Mouse (Mus musculus): ENCODE results near the gene Pacrg. TPM values are rescaled to one million over a fixed set of nuclear protein-coding genes. Genes with fewer than 3 reads are reported as not detected.

Pacrg gene
- polyA plus RNA-seq, 1 experiment from 2014 or later, result 3.7 TPM

DNA sequence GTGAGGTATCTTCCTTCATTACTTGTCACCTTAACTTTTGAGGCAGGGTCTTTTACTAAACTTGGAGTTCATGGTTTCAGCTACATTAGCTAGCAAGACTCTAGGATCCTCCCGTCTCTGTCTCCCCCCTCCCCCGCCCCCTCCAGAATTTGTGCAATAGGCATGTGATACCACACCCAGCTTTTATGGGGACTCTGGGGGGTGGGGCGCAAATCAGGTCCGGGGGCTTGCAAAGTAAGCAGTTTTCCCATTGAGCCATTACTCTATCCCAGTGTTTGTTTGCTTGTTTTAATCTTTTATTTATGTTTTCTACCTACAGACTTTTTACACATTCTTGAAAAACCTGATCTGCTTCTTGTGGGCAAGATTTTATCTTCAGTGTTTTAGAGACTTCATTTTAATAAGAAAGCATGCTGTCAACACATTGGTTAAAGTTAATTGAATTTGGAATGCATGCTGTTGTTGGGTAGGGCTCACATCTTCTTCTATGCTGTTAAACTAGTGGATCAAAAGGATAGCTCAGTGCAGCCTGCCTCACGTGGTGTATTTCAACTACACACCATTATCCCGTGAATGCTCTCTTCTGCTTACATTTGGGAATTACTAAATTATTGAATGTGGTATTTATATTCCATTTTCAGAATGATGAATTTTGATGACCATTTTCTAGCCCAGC lies 408.1 kb downstream of the Pacrg start:
- H3K36me3 ChIP-seq (ENCODE audit: control insufficient read depth, insufficient read depth, low read length), result no peaks in the 10 kb centered on the region
- H3K4me3 ChIP-seq (ENCODE audit: low read depth, low read length), result no peak overlapping the region
- no peaks in the 10 kb centered on the region for H3K27me3 ChIP-seq (ENCODE audit: control insufficient read depth, insufficient read depth, low read length)
- no peak overlapping the region for H3K9ac ChIP-seq (ENCODE audit: low read length)
- no peaks in the 10 kb centered on the region for H3K4me1 ChIP-seq (ENCODE audit: control insufficient read depth, insufficient read depth, low read length)
- H3K9me3 ChIP-seq (ENCODE audit: control insufficient read depth, low read length), result no peaks in the 10 kb centered on the region
- H3K27ac ChIP-seq (ENCODE audit: low read depth, low read length), result no peak overlapping the region
- no peak overlapping the region for H3K4me2 ChIP-seq
- WGBS, result 75% methylated on average over 6 of the region's 6 CpGs
- ATAC-seq (ENCODE audit: low FRiP score) (no peak), DNase-seq (ENCODE audit: low spot score, missing footprints) (no peak)

DNA sequence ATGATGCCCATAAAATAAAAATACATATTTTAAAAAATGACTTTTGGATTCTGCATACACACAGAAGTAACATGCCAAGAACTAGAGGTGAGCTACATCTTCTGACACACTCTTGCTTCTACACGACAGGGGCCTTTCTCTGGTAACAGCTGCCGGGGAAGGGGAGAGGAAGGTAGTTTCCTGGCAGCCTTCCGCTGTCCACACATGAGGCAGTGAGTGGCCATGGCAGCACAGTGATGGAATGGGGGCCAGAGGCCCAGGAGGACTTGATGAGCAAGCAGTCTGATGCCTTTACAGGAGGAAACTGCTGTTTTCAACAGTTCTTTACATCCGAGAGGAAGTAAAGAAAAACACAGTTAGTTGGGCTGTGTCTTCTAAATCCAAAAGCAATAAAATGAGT lies 409.3 kb downstream of the Pacrg start:
- H3K9ac ChIP-seq (ENCODE audit: low read length), result no peak overlapping the region
- no peak overlapping the region for H3K4me3 ChIP-seq (ENCODE audit: low read depth, low read length)
- no peaks in the 10 kb centered on the region for H3K27me3 ChIP-seq (ENCODE audit: control insufficient read depth, insufficient read depth, low read length)
- H3K36me3 ChIP-seq (ENCODE audit: control insufficient read depth, insufficient read depth, low read length), result no peaks in the 10 kb centered on the region
- no peak overlapping the region for H3K4me2 ChIP-seq
- WGBS, result 88% methylated on average over 4 of the region's 4 CpGs
- no peaks in the 10 kb centered on the region for H3K9me3 ChIP-seq (ENCODE audit: control insufficient read depth, low read length)
- ATAC-seq (ENCODE audit: low FRiP score), result no peak
- H3K27ac ChIP-seq (ENCODE audit: low read depth, low read length), result no peak overlapping the region
- no peak for DNase-seq (ENCODE audit: low spot score, missing footprints)
- H3K4me1 ChIP-seq (ENCODE audit: control insufficient read depth, insufficient read depth, low read length), result no peaks in the 10 kb centered on the region

DNA sequence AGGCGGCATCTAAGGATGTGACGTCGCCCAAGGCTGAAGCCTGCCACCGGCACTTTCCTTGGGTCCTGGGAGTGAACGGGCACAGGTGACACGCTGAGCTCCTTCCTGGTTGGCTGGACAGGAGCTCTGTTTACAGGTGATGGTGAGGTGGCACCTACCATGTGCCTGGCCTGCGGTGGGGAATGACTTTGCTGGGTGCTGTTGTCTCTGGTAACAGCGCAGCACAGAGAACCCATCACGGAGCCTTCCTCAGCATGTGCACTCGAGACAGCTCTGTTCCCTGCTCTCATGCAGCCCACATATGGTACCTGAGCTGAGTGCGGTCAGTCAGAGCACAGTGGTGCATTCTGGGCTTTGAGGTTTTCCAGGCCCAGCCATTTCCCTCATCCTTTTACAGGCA lies 410.7 kb downstream of the Pacrg start:
- Histone ChIP-seq H3K9me3 (ENCODE audit: control insufficient read depth, low read length) (no peaks in the 10 kb centered on the region), H3K9ac (ENCODE audit: low read length) (no peak overlapping the region), H3K36me3 (ENCODE audit: control insufficient read depth, insufficient read depth, low read length) (no peaks in the 10 kb centered on the region), H3K4me2 (no peak overlapping the region), H3K27ac (ENCODE audit: low read depth, low read length) (no peak overlapping the region), H3K4me1 (ENCODE audit: control insufficient read depth, insufficient read depth, low read length) (no peaks in the 10 kb centered on the region), H3K27me3 (ENCODE audit: control insufficient read depth, insufficient read depth, low read length) (no peaks in the 10 kb centered on the region), H3K4me3 (ENCODE audit: low read depth, low read length) (no peak overlapping the region)
- 86% methylated on average over 11 of the region's 11 CpGs for WGBS
- no peak for ATAC-seq (ENCODE audit: low FRiP score)
- DNase-seq (ENCODE audit: low spot score, missing footprints), result no peak

DNA sequence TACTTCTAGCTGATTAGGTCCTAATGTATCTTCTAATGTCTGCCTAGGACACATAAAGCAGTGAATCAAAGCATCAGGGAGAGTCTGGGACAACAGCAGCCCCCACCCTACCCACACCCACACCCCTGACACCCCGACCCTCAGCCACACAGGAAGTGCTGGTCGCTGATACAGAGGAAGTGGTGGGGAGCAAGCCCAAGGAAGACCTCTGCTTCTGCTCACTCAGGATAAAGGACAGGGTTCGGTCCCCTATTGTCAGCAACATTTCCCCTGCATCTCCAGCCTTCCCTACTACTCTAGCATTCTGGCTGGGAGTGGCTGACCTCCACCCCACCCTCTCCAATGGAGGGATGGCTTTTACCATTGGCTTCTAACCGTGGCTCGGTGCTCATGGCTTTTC lies 414.8 kb downstream of the Pacrg start:
- WGBS, result 88% methylated on average over 5 of the region's 5 CpGs
- Histone ChIP-seq H3K4me3 (ENCODE audit: low read depth, low read length) (no peak overlapping the region), H3K4me2 (no peak overlapping the region), H3K27ac (ENCODE audit: low read depth, low read length) (no peak overlapping the region), H3K9me3 (ENCODE audit: control insufficient read depth, low read length) (no peaks in the 10 kb centered on the region), H3K4me1 (ENCODE audit: control insufficient read depth, insufficient read depth, low read length) (no peaks in the 10 kb centered on the region), H3K9ac (ENCODE audit: low read length) (no peak overlapping the region), H3K27me3 (ENCODE audit: control insufficient read depth, insufficient read depth, low read length) (no peaks in the 10 kb centered on the region), H3K36me3 (ENCODE audit: control insufficient read depth, insufficient read depth, low read length) (no peaks in the 10 kb centered on the region)
- no peak for ATAC-seq (ENCODE audit: low FRiP score)
- peak; percentile 17 for DNase-seq (ENCODE audit: low spot score, missing footprints)

DNA sequence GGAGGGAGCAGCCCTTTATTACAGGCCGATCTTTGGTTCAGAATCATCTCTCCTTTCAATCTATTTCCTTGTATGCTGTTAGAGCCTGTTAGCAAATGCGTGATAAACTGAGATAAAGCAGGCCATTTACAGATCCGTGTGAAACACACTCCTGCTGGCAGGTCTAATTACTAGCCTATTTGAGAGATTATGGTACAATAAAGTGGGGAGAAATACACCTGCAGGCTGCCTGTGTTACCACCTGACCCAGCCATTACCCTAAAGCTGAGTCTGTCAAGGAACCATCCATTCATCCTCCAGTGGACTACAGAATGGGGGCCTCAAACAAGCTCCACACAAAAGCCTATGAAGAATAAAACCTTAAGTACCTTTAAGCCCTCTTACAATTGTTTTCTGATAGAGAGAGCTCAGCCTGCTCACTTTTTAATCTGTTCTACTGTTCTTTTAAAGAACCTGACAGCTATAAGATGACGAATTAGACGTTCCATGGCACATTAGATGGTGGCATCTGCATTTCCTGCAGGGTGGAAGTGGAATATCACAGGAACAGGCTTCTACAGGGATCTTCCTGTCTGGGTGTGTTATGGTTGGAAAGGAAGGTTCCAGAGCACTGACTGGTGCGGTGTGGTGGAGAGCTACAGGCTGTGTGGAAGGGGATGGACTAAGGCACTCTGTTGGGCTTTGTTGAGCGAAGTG lies 422.4 kb downstream of the Pacrg start:
- Histone ChIP-seq H3K4me2 (no peak overlapping the region), H3K4me1 (ENCODE audit: control insufficient read depth, insufficient read depth, low read length) (no peaks in the 10 kb centered on the region), H3K27ac (ENCODE audit: low read depth, low read length) (no peak overlapping the region), H3K36me3 (ENCODE audit: control insufficient read depth, insufficient read depth, low read length) (no peaks in the 10 kb centered on the region), H3K27me3 (ENCODE audit: control insufficient read depth, insufficient read depth, low read length) (no peaks in the 10 kb centered on the region), H3K9ac (ENCODE audit: low read length) (no peak overlapping the region), H3K9me3 (ENCODE audit: control insufficient read depth, low read length) (no peaks in the 10 kb centered on the region), H3K4me3 (ENCODE audit: low read depth, low read length) (no peak overlapping the region)
- 78% methylated on average over 7 of the region's 7 CpGs for WGBS
- ATAC-seq (ENCODE audit: low FRiP score) (no peak), DNase-seq (ENCODE audit: low spot score, missing footprints) (no peak)

DNA sequence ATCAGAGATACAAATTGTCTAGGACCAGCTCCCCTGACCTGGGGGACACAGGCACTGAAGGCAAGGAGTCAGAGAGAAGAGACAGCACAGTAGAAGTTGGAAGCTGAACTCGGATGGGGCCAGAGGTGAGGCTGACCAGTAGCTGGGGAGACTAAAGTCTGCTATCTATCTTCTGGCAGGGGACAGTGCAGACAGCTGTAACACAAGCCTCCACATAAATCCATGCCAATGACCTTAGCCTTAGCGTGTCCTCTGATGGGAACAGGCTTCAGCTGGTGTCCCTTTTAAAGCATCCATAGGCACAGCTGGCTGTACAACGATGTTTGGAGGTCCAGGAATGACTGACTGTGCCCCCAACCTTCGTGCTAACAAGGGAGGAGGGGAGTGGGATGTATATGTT lies 423.1 kb downstream of the Pacrg start:
- Histone ChIP-seq H3K36me3 (ENCODE audit: control insufficient read depth, insufficient read depth, low read length) (no peaks in the 10 kb centered on the region), H3K27me3 (ENCODE audit: control insufficient read depth, insufficient read depth, low read length) (no peaks in the 10 kb centered on the region), H3K27ac (ENCODE audit: low read depth, low read length) (no peak overlapping the region), H3K4me3 (ENCODE audit: low read depth, low read length) (no peak overlapping the region), H3K9ac (ENCODE audit: low read length) (no peak overlapping the region), H3K4me2 (no peak overlapping the region), H3K4me1 (ENCODE audit: control insufficient read depth, insufficient read depth, low read length) (no peaks in the 10 kb centered on the region), H3K9me3 (ENCODE audit: control insufficient read depth, low read length) (no peaks in the 10 kb centered on the region)
- DNase-seq (ENCODE audit: low spot score, missing footprints), result no peak
- no peak for ATAC-seq (ENCODE audit: low FRiP score)
- WGBS, result 78% methylated on average over 4 of the region's 4 CpGs

DNA sequence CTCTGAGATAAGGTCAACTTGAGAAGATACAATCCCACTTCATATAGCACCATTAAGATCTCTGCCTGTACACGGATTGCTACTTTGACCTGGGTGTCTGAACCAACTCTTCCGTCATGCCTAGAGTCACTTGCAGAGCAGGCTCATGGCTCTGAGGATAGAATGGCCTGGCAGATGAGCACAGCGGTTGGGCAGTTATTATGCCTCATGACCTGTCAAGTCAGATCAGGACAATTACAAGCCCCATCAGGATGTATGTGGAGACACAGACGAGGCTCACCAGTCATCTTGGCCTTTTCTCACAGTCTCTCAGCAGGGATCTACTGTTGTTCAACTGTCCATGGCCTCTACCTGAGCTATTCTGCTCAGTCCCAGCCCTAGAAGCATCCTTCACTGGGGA lies 424.0 kb downstream of the Pacrg start:
- 90% methylated on average over 4 of the region's 4 CpGs for WGBS
- no peaks in the 10 kb centered on the region for H3K9me3 ChIP-seq (ENCODE audit: control insufficient read depth, low read length)

DNA sequence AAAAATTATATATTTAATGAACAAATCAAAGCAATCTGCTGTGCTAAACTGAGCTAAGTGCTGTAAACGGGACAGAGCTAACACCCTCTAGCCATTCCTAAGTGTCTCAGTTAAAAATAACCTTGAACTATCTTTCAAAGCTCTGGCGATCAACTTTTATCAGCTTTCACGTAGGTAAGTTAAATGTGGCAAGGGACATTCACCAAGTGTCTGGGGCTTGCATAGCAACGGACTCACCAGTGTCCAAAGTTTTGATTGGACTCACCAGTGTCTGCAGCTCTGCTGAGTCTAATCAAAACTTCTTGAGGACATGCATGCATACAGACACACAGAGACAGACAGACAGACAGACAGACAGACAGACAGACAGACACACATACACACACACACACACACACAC lies 425.7 kb downstream of the Pacrg start:
- 93% methylated on average over 4 of the region's 4 CpGs for WGBS
- ATAC-seq (ENCODE audit: low FRiP score) (no peak), DNase-seq (ENCODE audit: low spot score, missing footprints) (no peak)

More for the DNA sequence above, 424.0 kb downstream of the Pacrg start:
- Histone ChIP-seq H3K9ac (ENCODE audit: low read length) (no peak overlapping the region), H3K27me3 (ENCODE audit: control insufficient read depth, insufficient read depth, low read length) (no peaks in the 10 kb centered on the region), H3K4me2 (no peak overlapping the region), H3K4me3 (ENCODE audit: low read depth, low read length) (no peak overlapping the region), H3K27ac (ENCODE audit: low read depth, low read length) (no peak overlapping the region), H3K4me1 (ENCODE audit: control insufficient read depth, insufficient read depth, low read length) (no peaks in the 10 kb centered on the region), H3K36me3 (ENCODE audit: control insufficient read depth, insufficient read depth, low read length) (no peaks in the 10 kb centered on the region)
- DNase-seq (ENCODE audit: low spot score, missing footprints) (no peak), ATAC-seq (ENCODE audit: low FRiP score) (no peak)

DNA sequence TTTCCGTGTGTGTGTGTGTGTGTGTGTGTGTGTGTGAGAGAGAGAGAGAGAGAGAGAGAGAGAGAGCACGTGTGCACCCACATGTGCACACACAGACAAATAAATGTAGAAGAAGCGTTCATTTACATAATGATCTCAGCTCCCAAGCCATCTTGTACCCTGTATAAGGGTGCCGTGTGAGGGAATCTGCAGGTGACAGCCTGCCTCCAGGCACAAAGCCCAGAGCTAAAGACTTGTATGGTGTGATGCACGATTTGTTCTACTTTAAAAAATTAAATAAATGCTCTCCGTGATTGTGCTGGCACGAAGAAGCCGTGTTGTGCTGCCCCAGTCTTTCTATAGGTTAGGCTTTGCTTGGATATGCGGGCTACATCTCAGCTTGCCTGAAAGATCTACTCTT lies 426.2 kb downstream of the Pacrg start:
- Histone ChIP-seq H3K9ac (ENCODE audit: low read length) (no peak overlapping the region), H3K4me3 (ENCODE audit: low read depth, low read length) (no peak overlapping the region), H3K27me3 (ENCODE audit: control insufficient read depth, insufficient read depth, low read length) (no peaks in the 10 kb centered on the region), H3K4me2 (no peak overlapping the region), H3K4me1 (ENCODE audit: control insufficient read depth, insufficient read depth, low read length) (no peaks in the 10 kb centered on the region), H3K36me3 (ENCODE audit: control insufficient read depth, insufficient read depth, low read length) (no peaks in the 10 kb centered on the region), H3K27ac (ENCODE audit: low read depth, low read length) (no peak overlapping the region), H3K9me3 (ENCODE audit: control insufficient read depth, low read length) (no peaks in the 10 kb centered on the region)
- WGBS, result 93% methylated on average over 9 of the region's 9 CpGs
- DNase-seq (ENCODE audit: low spot score, missing footprints) (no peak), ATAC-seq (ENCODE audit: low FRiP score) (no peak)

More for the DNA sequence above, 425.7 kb downstream of the Pacrg start:
- Histone ChIP-seq H3K27me3 (ENCODE audit: control insufficient read depth, insufficient read depth, low read length) (no peaks in the 10 kb centered on the region), H3K9ac (ENCODE audit: low read length) (no peak overlapping the region), H3K4me1 (ENCODE audit: control insufficient read depth, insufficient read depth, low read length) (no peaks in the 10 kb centered on the region), H3K36me3 (ENCODE audit: control insufficient read depth, insufficient read depth, low read length) (no peaks in the 10 kb centered on the region), H3K4me3 (ENCODE audit: low read depth, low read length) (no peak overlapping the region), H3K9me3 (ENCODE audit: control insufficient read depth, low read length) (no peaks in the 10 kb centered on the region), H3K4me2 (no peak overlapping the region), H3K27ac (ENCODE audit: low read depth, low read length) (no peak overlapping the region)
